Mouse (Mus musculus): ENCODE measurements around the gene Phb.
"Not testable (repeated sequence)": the region's sequence is repeated elsewhere in the genome, so short reads cannot be mapped to it uniquely, and the experiment has no call there.

Phb gene

GRCm38 (mm10) chr11:95650981-95651380 is 15.8 kb upstream of the Phb start:
- DNase-seq (ENCODE audit: low read depth, low spot score), result no peak

GRCm38 (mm10) chr11:95657449-95657848 is 9.3 kb upstream of the Phb start:
- no peak for DNase-seq (ENCODE audit: low read depth, low spot score)

DNA sequence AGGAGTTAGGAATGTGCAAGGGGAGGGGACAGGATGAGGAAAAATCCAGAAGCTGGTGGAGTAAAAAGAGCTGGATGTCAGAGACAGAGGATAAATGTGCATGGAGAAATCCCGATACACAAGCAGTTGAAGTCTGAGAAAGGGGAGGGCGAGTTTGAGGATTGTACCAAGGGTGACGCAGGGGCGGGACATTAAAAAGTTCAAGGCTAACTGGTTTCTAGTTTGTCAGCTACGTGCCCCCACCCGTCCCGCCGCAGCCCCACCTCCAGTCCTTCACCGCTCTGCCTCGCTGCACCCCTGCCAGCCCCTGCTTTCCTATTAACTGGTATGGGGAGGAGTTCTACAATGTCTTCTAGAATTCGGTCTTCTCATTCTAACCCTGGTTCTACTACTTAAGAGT is 420 bp downstream of the Phb start:
- DNase-seq (ENCODE audit: low read depth, low spot score), result no peak

- not testable (repeated sequence) for DNase-seq (ENCODE audit: low read depth, low spot score)
Observed at GRCm38 (mm10) chr11:95668086-95668485, 1.3 kb downstream of the Phb start.

GRCm38 (mm10) chr11:95675498-95675897 is 8.7 kb downstream of the Phb start:
- no peak for DNase-seq (ENCODE audit: low read depth, low spot score)

DNA sequence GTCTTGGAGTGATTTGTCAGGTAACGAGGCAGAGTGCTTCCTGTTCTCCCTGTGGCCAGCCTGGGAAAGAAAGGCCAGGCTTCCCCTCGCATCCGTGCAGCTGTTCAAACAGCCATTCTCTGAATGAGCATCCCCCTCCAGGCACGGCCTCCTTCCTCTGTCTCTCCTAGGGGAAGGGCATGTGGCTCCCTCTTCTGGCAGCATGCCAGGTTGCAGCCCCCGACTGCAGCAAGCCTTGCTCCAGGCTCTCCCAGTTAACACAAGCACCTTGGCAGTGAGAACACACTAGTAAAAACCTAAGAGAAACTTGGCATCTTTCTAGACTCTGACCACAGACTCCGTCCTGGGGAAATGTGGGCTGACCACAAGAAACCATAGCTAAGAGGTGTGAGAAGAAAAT is 9.6 kb downstream of the Phb start:
- no peak for DNase-seq (ENCODE audit: low read depth, low spot score)

GRCm38 (mm10) chr11:95677925-95678701 is 11.4 kb downstream of the Phb start:
- no peak for DNase-seq (ENCODE audit: low read depth, low spot score)

GRCm38 (mm10) chr11:95681995-95682601 is 15.3 kb downstream of the Phb start:
- DNase-seq (ENCODE audit: low read depth, low spot score), result no peak

DNA sequence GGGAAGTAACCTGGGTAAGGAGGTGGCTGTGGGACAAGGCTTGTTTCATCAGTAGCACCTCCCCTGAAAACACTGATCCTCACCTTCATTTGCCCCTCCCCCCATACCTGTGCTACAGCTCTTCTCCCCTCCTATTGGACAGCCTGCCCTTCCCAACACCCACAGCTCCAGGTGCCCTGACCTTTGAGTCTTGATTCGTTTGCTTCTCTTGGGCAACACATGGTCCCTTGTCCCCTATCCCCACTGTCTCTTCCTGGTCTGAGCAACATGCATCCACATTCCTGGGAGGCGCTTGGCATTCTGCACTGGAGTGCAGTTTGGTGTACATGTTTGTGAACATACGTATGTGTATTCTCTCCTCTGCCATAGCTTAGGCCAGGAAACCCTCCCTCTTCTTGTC is 16.2 kb downstream of the Phb start:
- no peak for DNase-seq (ENCODE audit: low read depth, low spot score)

DNA sequence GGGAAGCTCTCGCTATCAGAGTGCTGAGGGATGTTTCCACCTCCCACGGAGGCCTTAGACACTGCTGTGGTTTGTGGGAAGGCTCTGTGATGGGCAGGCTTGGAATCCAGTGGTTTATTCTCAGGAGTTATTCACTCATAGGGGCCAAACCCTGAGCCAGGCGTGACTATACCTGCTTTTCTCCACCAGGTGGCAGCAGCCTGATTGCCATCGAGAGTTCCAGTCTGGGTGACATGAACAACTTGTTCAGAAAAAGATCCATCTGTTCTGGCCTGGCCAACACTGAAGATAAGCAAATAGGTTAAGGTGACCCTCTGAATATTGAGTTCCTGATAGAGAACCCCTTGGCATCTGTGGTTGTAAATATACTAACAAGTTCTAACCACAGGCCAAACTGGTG is 19.3 kb downstream of the Phb start:
- DNase-seq (ENCODE audit: low read depth, low spot score), result peak; percentile 55

DNA sequence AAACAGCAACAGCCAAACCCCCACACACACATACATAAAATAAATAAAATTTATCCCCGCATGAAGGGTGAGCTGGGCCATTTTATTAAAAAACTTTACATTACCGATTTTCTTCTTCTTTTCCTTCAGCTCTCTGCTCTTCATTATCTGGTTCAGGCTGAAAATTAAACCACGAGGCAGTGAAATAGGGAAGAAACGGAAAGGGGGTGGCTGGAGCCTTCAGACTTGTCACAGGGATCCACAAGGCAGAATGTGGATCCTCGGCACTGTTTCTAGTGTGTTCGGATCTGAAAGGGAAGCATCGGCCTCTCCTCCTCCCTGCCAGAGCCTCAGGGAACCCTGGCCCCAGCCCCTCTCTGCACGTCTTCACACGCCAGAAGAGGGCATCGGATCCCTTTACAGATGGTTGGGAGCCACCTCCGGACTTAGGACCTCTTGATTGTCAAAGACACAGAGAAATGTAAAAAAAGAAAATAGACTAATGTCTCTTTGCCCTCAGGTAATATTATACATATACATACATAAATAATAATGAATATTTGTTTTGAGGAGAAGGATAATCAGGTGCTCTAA is 20.4 kb downstream of the Phb start:
- no peak for DNase-seq (ENCODE audit: low read depth, low spot score)

DNA sequence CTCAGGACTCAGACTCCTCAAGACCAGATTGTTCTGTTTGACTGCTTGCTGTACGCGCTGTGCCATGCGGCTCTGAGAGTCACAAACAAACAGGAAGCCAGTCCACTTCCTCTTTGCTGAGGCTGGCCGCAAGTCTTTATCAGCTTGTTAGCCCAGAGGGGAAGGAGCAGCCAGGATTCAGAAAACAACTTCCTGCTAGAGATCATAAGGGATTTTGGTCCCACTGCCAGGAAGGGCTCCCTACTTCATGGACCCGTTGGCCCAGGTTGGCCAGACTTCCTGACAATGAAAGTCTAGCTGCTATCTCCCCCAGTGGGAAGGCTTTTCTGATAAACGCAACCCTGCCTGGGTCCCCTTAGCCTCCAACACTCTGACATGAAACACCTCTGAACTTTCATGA is 21.8 kb downstream of the Phb start:
- DNase-seq (ENCODE audit: low read depth, low spot score), result no peak

GRCm38 (mm10) chr11:95688981-95689380 is 22.2 kb downstream of the Phb start:
- no peak for DNase-seq (ENCODE audit: low read depth, low spot score)

- DNase-seq (ENCODE audit: low read depth, low spot score), result no peak
Observed at GRCm38 (mm10) chr11:95689544-95689943, 22.8 kb downstream of the Phb start.

GRCm38 (mm10) chr11:95698541-95698940 is 31.8 kb downstream of the Phb start:
- DNase-seq (ENCODE audit: low read depth, low spot score), result no peak

DNA sequence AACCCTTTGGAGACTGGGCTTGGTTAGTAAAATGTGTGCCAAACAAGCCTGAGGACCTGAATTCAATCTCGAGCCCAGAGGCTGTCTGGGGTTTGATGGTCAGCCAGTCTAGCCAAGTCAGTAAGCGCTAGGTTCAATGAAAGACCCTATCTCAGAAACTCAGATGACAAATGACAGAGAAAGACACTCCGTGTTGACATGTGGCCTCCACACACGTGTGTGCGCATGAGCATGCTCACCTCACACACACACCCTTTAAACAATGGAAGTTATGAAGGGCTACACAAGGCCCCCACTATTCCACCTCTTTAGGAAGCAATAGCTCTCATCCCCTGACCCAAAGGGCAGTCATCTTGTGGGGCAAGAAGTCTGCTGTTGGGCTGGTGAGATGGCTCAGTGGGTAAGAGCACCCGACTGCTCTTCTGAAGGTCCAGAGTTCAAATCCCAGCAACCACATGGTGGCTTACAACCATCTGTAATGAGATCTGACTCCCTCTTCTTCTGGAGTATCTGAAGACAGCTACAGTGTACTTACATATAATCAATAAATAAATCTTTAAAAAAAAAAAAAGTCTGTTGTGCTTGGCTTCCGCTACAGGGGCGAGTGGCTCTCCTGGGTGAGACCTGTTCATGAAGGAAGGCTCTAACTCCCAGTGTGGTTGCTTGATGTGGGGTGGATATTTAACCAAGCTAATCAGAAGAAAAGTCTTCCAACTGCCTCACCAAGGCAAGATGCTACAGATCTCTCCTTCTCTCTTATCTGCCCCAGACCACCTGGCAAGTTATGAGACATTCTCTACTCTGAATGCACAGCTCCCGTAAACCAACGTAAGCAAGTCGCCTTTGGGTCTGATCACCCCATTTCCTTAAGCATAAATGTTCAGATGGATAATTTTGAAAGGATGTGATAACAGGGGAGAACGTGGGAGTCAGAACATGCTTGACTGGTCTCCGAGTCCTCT is 34.3 kb downstream of the Phb start:
- no peak for DNase-seq (ENCODE audit: low read depth, low spot score)

GRCm38 (mm10) chr11:95704032-95704969 is 37.5 kb downstream of the Phb start:
- DNase-seq (ENCODE audit: low read depth, low spot score), result no peak

GRCm38 (mm10) chr11:95704970-95705330 is 38.2 kb downstream of the Phb start:
- no peak for DNase-seq (ENCODE audit: low read depth, low spot score)

DNA sequence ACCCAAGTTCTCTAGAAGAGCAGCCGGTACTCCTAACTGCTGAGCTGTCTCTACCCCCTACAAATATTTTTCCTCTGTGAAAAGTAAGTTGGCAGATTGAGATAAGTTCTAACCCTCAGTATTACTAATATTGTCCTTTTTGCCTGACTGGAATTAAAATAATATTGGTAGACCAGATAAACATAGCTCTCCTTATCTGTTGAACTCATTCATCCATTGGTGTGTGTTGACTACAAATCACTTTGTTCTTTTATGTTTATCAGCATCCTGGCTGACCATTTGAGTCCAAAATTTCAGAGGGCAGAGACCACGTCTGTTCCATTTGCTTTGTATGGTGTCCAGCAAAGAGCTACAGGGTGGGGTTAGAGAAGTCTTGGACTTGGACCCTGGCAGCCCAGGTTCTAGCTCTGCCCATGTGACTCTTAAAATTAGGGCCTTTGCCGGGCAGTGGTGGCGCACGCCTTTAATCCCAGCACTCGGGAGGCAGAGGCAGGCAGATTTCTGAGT is 42.8 kb downstream of the Phb start:
- DNase-seq (ENCODE audit: low read depth, low spot score), result no peak

- DNase-seq (ENCODE audit: low read depth, low spot score), result no peak
Observed at GRCm38 (mm10) chr11:95710478-95710877, 43.7 kb downstream of the Phb start.

All from c-Kit-negative CD71-positive TER-119-positive erythroid progenitor cells, embryonic 14.5 days (primary cell).